Mouse (Mus musculus) gastrocnemius, adult 8-10 months (tissue): ENCODE data around the gene Crb3. TPM values are rescaled to one million over a fixed set of nuclear protein-coding genes. Genes with fewer than 3 reads are reported as not detected.

Experiments
- DNase-seq, 2 experiments: peaks; one replicate each; pipeline ENCODE4 v3.0.0; 2022; ENCODE audit warnings: low spot score in 2 of 2
- total RNA-seq, 4 experiments: library from RNA; stranded (reverse); gene quantifications; 2 replicates each; pipeline ENCODE4 v1.2.4; 2022

Crb3 gene
- total RNA-seq, 4 experiments from 2014 or later = 0.34 TPM; not detected in 3

DNA sequence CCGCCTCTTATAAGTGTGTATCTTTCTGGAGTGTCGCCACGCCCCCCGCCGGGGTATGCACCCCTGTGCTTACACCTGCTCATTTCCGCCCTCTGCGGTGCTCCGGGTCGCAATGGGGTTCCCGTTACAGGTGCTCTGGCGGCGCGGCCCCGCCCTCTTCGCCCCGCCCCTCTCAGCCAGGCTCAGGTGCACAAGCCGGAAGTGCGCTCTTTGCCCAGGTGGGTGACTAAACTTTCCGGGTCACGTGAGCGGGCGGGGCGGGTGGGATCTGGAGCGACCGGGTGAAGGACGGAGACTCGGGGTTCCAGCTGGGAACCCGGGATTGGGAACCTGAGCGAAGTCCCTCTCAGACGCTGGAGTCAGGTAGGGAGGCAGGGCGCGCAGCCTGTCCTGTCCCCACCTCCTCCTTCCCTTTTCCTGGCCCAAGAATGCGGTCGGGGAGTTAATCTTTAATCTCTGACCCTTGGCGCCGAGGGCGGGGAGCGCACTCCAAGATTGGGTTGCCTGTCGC, 3.2 kb downstream of the Crb3 start:
- no peak for DNase-seq

DNA sequence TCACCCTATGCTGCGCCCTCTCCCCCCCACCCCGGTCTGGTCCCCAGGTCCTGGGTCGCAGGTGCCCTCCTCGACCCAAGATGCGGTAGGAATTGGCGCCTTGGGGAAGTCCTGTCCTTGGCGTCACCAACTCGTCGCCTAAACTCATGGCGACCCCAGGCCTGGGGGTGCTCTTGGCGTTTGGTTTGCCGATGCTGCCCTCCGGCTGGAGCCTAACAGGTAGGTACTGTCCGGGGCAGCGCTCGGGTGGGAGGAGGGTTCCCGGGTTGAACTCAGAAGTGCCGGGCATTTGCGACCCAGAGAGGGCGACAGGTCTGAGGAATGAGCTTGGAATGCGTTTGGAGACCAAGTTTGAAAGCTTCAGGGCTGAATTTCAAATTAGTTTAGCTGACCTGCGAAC, 3.6 kb downstream of the Crb3 start:
- no peak for DNase-seq

DNA sequence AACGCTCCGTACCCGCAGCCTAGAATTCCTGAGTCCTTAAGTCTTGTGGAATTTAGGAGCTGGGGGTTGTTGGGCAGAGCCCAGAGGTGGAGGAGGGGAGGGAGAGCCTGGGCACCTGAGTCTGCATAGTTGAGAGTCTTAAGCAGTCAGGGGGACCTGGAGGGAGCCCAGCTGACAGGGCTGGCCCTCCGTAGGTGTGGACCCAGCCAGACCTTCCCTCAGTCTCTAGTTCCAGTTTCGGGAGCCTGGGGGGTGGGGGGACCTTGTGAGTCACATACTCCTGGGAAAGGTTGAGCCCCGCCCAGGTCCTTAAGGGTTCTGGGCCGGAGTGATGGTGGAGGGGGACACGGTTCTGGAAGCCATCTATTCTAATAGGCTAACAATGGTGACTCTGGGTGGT, 4.1 kb downstream of the Crb3 start:
- DNase-seq = no peak

DNA sequence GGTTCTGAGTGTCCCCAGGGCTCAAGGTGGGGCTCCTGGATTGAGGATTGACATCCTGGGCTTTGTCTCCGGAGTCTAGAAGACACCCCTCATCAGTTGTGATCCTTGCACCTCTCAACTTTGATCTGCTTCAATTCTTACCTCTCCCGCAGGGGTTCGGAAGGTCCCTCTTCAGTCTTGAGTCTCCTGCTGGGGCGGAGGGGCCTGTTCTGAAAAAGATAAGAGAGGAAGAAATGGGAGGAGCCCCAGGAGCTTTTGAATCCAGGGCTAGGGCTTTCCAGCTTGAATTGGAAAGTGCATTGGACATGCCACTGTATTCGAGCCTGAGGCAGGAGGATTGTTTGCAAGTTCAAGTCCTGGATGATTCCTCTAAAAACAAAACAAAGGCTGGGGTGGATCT, 8.0 kb downstream of the Crb3 start:
- DNase-seq = no peak

DNA sequence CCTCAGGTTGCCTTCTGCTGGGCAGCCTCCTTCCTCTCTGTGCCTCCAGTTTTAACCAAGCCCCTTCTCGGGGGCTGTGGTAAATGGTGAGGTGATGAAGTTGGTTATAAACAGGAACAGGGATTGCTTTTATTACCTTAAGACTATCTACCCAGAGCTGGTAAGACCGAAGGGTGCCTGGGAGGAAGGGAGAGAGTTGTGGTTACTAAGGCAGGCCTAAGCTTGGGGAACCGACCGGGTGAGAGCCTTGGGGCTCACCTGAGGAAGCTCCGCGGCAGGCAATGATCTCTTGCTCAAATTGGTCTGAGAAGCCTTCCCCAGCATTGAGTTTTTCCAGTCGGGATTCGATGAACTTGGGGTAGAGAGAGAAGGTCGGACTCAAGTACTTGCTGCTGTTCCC, 11.4 kb downstream of the Crb3 start:
- DNase-seq = no peak

DNA sequence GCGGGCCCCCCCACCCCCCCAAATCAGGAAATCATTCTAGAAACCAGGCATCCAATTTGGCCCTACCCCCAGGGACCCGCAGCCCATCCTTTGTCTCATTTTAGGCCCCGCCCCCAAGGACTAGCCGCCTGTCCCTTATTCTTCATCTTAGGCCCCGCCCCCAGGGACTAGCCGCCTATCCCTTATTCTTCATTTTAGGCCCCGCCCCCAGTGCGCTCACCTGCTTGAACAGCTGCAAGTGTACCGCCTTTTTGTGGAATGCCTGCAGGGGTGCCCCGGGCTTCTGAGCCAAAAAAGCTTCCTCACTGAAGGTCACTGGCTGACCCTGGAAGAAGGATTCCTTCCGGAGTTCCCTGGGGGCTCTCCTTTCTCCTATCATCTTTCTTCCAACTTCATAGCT, 11.8 kb downstream of the Crb3 start:
- no peak for DNase-seq

DNA sequence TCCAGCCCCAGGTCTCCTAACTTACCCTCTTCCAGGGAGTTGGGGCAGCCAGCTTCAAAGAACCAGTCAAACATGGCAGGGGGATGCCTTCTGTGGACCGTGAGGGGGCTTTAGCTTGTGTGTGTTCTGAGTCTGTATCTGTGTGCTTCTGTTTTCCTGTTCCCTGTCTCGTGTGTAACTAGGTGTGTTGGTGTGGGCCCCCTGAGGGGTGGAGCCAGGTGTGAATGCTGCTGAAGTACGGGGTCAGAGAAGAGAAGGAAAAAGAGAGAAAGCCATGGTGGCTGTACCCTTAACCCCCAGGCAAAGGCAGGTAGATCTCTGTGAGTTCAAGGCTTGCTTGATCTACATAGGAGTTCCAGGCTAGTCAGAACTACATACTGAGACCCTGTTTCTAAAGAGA, 18.0 kb downstream of the Crb3 start:
- DNase-seq = no peak

DNA sequence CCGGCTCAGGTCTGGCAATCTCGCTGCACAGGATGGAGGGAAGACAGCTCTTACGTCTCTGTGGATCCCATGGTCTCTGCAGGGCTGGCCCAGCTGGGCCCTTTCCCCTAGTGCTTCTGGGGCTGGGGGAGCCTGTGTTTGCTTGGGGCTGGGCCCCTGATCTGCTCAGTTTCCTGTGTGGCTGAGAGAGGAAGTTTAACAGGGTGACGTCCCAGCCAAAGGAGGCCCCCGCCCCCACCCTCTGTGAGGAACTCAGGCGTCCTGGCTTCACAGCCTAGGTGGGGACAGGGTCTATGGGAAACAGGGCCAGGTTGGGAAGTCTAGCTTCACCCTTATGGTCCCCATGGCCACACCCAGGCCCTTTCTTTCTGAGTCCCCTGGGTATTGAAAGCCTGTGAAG, 19.4 kb downstream of the Crb3 start, which contains the start of gene Dennd1c:
TSS of gene Dennd1c (minus strand) at position 179 of the 400 bp plus-strand sequence.
- no peak for DNase-seq

DNA sequence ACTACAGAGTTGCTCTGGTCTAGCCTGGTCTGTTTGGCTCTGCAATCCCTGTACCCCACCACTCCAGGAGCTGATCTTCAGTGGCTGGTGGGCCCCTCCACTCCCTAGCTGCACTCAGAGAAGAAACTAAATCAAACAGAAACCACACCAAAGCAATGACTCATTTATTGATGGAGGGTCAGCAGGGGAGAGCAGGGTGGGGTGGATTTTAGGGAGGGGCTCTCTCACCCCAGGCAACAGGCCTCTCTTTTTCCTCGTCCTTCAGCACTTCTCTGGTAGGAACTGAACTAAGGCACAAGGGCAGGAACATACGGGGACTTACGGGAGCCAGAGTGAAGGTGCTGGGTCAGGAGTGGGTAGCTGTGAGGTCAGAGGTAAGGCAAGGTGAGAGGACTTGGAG, 21.0 kb downstream of the Crb3 start:
- no peak for DNase-seq

DNA sequence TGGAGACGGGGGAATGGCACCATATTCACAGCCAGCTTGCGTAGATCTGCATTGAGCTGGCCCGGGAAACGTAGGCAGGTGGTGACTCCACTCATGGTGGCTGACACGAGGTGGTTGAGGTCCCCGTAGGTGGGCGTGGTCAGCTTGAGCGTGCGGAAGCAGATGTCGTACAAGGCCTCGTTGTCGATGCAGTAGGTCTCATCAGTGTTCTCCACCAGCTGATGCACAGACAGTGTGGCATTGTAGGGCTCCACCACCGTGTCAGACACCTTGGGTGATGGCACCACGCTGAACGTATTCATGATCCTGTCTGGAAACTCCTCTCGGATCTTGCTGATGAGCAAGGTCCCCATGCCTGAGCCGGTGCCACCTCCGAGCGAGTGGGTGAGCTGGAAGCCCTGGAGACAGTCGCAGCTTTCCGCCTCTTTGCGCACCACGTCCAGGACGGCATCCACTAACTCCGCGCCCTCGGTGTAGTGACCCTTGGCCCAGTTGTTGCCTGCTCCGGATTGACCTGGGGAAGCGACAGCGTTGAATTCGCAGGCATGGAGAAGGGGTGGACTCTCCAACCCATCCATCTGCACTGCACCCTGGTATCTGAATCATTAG, 22.4 kb downstream of the Crb3 start:
- DNase-seq = no peak

DNA sequence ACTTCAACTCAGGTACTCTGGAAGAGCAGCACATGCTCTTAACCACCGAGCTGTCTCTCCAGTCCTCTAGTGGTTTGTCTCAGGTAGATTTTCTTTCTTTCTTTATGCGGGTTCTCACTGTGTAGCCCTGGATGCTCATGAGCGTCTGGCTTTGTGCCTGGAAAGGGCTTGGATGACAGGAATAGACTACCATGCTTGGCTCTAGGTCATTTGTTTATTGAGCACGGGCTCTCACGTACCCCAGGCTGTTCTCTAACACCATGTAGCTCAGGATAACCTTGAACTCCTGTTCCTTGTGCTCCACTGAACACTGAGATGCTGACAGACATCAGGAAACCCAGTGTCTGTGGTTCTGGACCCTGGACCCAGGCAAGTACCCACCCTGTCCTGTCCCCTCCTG, 23.6 kb downstream of the Crb3 start:
- DNase-seq = no peak

DNA sequence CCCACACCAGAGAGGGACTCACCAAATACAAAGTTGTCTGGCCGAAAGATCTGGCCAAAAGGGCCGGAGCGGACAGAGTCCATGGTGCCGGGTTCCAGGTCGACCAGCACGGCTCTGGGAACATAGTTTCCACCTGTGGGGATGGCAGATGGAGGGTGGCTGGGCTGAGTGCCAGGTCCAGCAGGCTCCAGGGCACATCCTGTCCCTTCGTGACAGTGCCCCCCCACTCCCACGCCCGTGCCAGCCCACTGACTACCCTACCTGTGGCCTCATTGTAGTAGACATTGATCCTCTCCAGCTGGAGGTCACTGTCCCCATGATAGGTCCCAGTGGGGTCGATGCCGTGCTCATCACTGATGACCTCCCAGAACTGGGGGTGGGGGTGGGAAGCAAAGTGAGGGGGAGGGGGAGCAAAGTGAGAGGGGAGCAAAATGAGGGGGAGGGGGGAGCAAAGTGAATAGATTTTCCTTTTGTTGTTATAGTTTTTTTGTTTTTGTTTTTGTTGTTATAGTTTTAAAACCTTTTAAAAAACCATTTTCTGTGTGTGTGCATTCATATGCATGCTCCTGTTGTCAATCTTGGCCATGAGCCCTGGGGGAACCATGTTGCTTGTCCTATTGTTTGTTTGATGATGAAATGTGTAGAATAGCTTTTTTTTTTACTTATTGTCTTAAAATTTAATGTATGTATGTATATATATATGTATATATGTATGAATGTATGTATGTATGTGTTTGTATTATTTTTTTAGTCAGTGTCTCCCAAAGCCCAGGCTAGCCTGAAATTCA, 27.3 kb downstream of the Crb3 start:
- DNase-seq = no peak

DNA sequence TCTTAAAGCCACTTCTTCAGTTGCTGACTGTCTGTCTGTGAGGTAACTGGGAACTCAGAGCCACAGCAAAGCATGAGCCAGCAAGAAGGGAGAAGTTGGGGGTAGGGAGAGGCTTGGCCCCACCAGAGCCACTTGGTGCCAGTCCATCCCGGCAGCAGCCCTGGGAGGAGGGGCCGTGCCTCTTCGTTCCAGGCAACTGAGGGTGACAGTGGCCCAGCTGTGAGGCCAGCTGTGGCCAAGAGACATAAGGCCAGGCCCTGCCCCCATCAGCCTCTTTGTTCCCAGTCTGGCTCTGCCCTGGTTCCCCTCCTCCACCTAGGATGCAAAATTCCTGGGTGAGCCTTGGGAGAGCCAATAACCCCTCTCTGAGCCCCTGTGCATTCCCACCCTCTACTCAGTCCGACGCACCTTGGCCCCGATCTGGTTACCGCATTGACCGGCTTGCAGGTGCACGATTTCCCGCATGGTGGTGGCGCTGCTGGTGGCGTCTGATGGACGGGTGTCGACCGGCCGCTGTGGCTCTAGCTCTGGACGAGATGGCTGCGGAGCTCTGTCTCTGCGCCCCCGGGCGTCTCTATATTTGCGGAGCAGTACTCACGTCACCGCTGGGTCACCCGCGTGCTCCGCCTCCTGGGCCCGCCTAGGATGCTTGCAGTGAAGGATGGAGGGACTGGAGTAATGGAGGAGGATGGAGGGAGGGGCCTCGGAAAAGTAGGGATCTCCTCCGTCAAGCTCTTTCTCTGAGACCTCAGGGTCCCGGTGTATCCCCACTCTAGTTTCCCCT, 28.3 kb downstream of the Crb3 start, which contains the start of gene Tubb4a:
TSS of gene Tubb4a (minus strand) at position 734 of the 784 bp plus-strand sequence.
- DNase-seq = no peak

DNA sequence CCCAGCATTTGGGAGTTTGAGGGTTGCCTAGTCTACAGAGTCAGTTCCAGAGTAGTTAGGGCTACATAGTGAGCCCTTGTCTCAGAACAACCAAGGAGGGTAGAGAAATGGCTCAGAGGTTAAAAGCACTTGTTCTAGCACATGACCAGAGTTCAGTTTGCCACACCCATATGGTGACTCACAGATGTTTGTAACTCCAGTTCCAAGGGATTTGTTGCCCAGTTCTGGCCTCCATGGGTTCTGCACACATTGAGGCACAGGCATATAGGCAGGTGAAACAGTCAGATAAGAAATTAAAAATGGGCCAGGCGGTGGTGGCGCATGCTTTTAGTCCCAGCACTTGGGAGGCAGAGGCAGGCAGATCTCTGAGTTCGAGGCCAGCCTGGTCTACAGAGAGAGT, 35.3 kb downstream of the Crb3 start:
- DNase-seq = no peak

DNA sequence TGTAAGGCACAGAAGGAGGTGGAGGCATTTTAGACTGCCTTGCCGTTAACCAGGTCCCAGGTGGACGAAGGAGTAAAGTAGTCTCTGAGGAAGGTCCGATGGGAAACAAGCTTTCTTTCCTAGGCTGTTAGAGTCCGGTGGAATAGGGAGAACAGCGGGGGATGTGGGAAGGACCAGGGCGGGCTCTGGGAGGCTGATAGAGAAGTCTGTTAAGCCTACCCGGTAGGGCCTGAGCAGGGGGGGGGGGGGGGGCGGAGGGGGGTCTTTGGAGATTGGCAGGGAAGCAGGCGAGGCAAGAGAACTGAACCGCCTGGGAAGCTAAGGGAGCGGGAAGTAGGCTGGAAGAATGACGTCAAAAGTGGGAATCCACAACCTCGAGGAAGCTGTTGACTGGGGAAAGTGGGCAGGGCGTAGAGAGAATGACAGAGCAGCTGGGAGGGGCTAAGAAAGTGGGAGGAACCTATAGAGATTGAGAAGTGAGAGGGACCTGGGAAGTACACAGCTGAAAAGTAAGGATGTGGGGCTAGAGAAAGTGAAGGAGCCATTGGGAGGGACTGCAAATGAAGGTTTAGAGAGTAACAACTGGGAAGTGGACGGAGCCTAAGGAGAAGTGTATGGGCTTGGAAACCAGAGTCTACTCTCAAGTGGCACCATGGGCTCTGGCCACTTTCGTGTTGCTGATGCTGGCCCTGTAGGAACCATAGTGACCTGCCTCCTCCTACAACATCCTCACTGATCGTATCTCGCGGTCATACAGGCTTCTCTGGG, 37.1 kb downstream of the Crb3 start:
- peak; percentile 33 to 34 for DNase-seq

DNA sequence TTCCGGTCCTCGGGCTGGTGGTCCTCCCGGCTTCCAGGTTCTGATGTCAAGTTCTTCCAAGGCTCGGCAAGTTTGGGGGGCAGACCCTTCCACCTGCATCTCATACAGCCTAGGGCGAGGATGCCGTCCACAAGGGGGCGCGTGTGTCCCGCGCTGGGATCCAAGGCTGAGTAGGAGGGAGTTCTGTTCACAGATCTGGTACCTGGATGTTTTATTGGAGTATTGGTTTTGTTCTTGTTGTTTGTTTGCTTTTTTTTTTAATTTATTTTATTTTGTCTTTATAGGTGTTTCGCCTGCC, 37.7 kb downstream of the Crb3 start:
- peak; percentile 60 to 64 for DNase-seq

DNA sequence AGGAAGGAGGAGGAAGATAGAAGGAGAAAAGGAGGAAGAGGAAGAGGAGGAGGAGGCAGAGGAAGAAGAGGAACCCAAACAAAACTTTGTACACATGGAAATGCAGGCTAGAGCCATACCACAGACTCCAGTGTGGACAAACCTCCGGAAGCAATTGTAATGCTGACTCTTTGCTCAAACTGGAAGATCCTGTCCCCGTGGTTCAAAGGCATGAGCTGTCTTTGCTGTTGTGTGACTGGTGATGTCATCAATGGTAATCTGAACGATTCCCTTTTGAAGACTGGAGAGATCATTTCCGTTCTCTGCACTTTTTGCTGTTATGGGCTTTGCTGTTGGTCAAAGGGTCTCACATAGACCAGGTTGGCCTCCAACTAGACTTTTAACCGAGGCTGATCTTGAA, 39.4 kb downstream of the Crb3 start:
- DNase-seq = no peak

DNA sequence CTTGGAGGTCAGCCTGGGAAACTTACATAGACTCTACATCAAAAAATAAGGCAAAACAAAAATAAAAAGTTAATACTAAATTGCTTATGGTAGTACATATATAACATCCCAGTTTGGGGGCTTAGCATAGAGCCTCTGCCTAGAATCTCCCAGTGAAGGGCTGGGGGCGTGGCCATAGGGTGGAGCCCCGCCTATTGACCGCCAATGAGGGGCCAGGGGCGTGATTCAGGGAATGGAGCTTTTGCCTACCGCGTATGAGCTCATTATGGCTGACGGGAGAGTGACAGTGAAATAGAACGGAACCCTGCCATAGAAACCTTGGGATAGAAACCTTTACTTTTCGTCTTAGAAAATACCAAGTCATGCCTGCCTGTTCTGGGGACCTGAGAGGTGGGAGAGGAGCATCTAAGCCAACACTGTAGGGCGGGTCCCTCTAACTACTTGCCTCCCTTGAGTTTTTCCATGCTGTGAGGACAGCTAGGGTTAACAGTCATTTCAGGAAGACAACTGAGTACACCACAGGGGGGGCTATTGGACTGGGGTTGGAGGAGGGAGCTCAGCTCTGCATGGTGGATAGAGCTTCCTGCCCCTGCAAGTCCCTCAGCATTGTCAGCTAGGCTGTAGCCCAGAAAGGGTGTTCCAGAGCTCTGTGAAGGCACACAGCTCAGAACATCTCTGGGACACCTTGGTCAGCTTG, 40.9 kb downstream of the Crb3 start:
- no peak for DNase-seq

DNA sequence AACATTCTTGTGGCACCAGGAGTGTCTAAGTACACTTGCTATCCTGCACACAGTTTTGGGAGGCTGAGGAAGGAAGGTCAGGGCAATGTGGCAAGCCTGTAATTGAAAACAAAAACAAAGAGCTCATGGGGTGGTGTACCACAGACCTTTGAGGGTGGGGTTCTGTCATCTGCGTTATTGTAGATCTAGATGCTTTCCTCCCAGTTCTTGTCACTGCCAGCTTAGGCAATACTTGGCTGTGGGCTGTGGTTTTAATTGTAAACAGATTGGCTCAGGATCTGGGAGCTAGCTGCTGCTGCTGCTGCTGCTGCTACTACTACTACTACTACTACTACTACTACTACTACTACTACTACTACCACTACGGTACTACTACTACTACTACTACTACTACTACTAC, 43.4 kb downstream of the Crb3 start:
- no peak for DNase-seq

DNA sequence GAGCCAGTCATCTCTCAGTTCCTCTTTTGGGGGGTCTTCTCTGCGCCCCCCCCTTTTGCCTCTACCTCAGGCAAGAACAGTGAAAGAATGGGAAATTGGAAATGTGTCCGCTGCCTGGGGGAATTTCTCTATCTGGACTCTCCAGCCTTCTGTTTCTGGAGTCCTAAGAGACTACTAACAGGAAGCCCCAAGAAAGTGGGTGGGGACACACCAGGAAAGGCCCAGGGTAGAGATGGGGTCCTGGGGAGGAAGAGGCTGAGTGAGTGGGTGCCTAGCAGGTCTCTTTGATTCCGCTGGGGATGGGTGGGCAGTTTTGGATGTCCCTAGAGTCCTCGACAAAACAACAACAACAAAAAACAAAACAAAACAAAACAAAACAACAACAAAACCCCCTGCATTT, 45.6 kb downstream of the Crb3 start:
- no peak for DNase-seq
